Mouse (Mus musculus) small intestine, adult 2 months (tissue): Measurements from ENCODE around the gene Gm13287.
"Not testable (repeated sequence)": the region's sequence is repeated elsewhere in the genome, so short reads cannot be mapped to it uniquely, and the experiment has no call there.

ENCODE experiments used
- CTCF ChIP-seq: fragments of 200-500 bp; IDR thresholded peaks from 2 replicates; pipeline ENCODE4 v1.5.1; 2012; ENCODE audit warnings: low read depth, mild to moderate bottlenecking, control low read depth, inconsistent platforms, low read length, moderate library complexity, mixed read lengths; ENCODE audit not compliant: insufficient replicate concordance, insufficient read length; ENCODE audit errors: extremely low read depth
- POLR2A ChIP-seq: fragments of 200-500 bp; IDR thresholded peaks from 2 replicates; pipeline ENCODE4 v1.6.1; 2012; ENCODE audit warnings: low read depth, mild to moderate bottlenecking, control low read depth, inconsistent platforms, low read length, moderate library complexity

- TF ChIP-seq POLR2A, CTCF: not testable (repeated sequence)
Measured at GRCm38 (mm10) chr4:88827116-88827515, 24.1 kb downstream of the Gm13287 start, which contains the start of gene Ifna6.
